Mouse (Mus musculus): Measurements from ENCODE around the gene Cybc1. TPM values are rescaled to one million over a fixed set of nuclear protein-coding genes. Genes with fewer than 3 reads are reported as not detected.

Gene Cybc1
- polyA plus RNA-seq, 1 experiment = 63.3 TPM

DNA sequence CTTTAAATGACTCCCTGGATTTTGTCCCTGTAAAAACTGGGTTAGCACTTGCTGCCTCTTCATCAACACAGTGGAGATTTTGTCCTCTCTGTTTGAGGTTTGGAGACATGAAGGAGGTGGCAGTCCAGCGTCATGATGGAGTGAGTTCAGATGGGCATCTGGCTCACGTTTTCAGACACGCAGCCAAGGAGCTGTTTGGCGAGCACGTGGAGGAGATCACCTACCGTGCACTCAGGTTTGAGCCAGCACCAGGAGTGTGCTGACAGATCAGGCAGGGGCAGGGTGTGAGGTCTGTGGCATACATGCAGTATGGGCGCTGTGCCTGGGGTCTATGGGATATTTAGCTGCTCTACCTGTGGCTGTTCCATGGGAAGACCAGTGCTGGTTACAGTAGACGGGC lies 21.1 kb upstream of the Cybc1 start:
- H3K36me3 ChIP-seq (ENCODE audit: control insufficient read depth, insufficient read depth, low read length) = peaks cover 68% of the 10 kb centered on the region
- no peak overlapping the region for H3K4me3 ChIP-seq (ENCODE audit: extremely low read depth, insufficient read depth, insufficient read length)
- no peak for TF ChIP-seq POLR2A (IDR thresholded peaks at IDR 0.05; ENCODE audit: low read depth, low read length)
- TF ChIP-seq CTCF (IDR thresholded peaks at IDR 0.05; ENCODE audit: extremely low read depth, insufficient read depth, insufficient read length, insufficient replicate concordance) = no peak
- H3K27me3 ChIP-seq (ENCODE audit: control insufficient read depth, insufficient read depth, low read length) = no peaks in the 10 kb centered on the region
- WGBS = 96% methylated on average over 8 of the region's 8 CpGs
- H3K4me1 ChIP-seq (ENCODE audit: control insufficient read depth, insufficient read depth, insufficient read length) = no peaks in the 10 kb centered on the region
- DNase-seq (ENCODE audit: low read depth in 1 of 2, low spot score in 2 of 2) = no peak
- H3K27ac ChIP-seq (ENCODE audit: insufficient read depth, low read length) = no peak overlapping the region

DNA sequence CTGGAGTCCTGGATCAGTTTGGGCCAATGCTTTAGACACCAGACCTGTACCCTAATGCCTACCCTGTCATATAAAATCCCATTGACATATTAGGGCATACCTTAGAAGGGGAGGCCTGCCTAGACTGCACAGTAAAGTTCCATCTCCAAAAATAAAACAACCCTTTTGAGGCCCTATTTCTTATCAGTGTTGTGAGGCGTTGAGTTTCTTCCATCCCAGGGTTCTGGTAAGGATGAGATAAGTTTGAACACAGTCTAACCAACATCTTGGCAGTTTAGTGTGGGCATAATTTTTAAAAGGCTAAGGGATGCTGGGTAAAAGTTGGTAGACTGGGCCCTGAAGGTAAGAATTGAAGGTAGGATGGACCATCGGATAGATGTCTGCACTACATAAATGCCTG lies 10.5 kb upstream of the Cybc1 start:
- H3K36me3 ChIP-seq (ENCODE audit: control insufficient read depth, insufficient read depth, low read length) = peaks cover 19% of the 10 kb centered on the region
- no peak for DNase-seq (ENCODE audit: low read depth in 1 of 2, low spot score in 2 of 2)
- H3K4me1 ChIP-seq (ENCODE audit: control insufficient read depth, insufficient read depth, insufficient read length) = peaks cover 9% of the 10 kb centered on the region; the same call in 1 of the 2 replicates
- WGBS = 87% methylated on average over 2 of the region's 2 CpGs
- H3K27me3 ChIP-seq (ENCODE audit: control insufficient read depth, insufficient read depth, low read length) = no peaks in the 10 kb centered on the region
- 0 out of 2 replicates have a peak overlapping the region, but pooled peaks have one; percentile 29 for H3K27ac ChIP-seq (ENCODE audit: insufficient read depth, low read length)
- no peak overlapping the region for H3K4me3 ChIP-seq (ENCODE audit: extremely low read depth, insufficient read depth, insufficient read length)
- TF ChIP-seq CTCF (IDR thresholded peaks at IDR 0.05; ENCODE audit: extremely low read depth, insufficient read depth, insufficient read length, insufficient replicate concordance) (no peak), POLR2A (IDR thresholded peaks at IDR 0.05; ENCODE audit: low read depth, low read length) (no peak)

DNA sequence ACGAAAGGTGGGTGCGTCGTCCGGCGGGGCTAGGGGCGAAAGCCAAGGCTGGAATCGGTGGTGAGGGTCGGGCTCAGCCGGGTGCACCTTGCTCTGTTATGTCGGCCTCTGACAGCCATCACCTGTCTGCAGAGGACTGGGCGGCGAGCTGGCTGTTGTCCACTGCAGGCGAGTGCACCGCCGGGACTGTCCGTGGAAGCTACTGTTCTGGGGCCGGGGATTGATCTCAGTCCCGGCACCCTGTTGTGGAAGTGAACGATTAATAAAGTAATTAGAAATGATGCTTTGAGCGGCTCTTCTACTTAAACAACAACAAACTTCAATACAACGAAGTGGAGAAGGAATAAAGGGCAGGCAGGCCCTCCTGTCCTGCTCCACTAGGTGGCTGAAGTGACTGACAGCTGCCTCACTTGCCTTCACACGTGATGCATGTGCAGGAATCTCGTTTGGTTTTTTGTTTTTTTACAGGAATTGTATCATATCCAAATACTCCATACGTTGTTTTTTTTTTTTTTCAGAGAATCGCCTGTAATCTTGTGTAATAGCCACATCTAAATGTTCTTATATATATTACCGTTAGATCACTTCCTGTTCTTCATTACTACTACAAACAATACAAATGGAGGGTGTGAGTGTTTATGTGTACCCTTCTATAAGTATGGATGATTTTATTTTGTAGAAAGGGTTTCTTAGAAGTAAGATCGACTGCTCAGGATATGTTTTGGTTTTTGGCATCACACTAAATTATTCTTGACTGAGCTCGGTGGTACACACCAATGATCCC lies 8.4 kb upstream of the Cybc1 start:
- peak in 1 of 2 experiments; percentile 31 for DNase-seq (ENCODE audit: low read depth in 1 of 2, low spot score in 2 of 2)
- WGBS = 2% methylated on average over 28 of the region's 28 CpGs
- peak; percentile 18; the same call in 1 of the 2 replicates for TF ChIP-seq CTCF (IDR thresholded peaks at IDR 0.05; ENCODE audit: extremely low read depth, insufficient read depth, insufficient read length, insufficient replicate concordance)
- no peak for TF ChIP-seq POLR2A (IDR thresholded peaks at IDR 0.05; ENCODE audit: low read depth, low read length)
- H3K27ac ChIP-seq (ENCODE audit: insufficient read depth, low read length) = peak overlapping the region; percentile 85
- peak overlapping the region; percentile 84 for H3K4me3 ChIP-seq (ENCODE audit: extremely low read depth, insufficient read depth, insufficient read length)
- peaks cover 10% of the 10 kb centered on the region for H3K36me3 ChIP-seq (ENCODE audit: control insufficient read depth, insufficient read depth, low read length)
- no peaks in the 10 kb centered on the region for H3K27me3 ChIP-seq (ENCODE audit: control insufficient read depth, insufficient read depth, low read length)
- peaks cover 9% of the 10 kb centered on the region; the same call in 1 of the 2 replicates for H3K4me1 ChIP-seq (ENCODE audit: control insufficient read depth, insufficient read depth, insufficient read length)

DNA sequence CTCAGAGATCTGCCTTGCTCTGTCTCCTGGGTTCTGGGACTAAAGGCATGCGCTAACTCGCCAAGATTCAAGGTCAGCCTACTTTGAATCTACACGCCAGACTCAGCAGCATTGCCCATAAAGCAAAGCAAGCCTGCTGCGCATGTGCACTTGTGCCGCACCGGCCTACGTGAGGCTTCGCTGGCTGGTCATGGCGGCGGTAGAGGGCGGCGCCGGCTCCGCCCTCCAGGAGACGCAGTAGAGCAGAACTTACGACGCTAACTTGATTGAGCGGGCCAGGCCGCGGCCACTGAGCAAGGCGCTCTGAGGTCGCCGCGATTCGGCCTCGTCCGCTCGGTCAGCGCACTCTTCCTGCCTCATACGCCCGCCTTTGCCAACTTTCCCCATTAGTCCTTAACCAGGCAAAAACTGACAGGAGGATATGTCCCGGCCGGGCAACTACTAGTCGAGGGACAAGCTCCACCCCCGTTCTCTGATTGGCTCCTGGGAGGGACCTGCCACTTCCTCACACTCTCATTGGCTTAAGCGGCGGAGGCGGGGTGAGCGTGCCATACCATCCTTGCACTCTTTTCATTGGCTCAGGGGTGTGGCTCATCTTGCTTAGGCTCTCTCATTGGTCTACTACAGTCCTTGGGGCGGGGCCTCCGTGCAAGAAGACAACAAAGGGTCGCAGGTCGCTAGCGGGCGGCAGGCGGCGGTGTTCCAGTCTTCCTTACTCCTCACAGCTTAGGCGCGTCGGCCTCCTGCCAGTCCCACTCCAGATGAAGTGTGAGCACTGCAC lies 7.6 kb upstream of the Cybc1 start, which contains the start of gene Narf:
Narf (plus strand) TSS at position 690 of the 781 bp plus-strand sequence.
- peak; percentile 49; the same call in 1 of the 2 replicates for TF ChIP-seq CTCF (IDR thresholded peaks at IDR 0.05; ENCODE audit: extremely low read depth, insufficient read depth, insufficient read length, insufficient replicate concordance)
- peak; percentile 81 for TF ChIP-seq POLR2A (IDR thresholded peaks at IDR 0.05; ENCODE audit: low read depth, low read length)
- H3K27ac ChIP-seq (ENCODE audit: insufficient read depth, low read length) = peak within 1 kb of the TSS; percentile 98
- H3K4me1 ChIP-seq (ENCODE audit: control insufficient read depth, insufficient read depth, insufficient read length) = peaks cover 9% of the 10 kb centered on the region; the same call in 1 of the 2 replicates
- peak; percentile 98 to 99 for DNase-seq (ENCODE audit: low read depth in 1 of 2, low spot score in 2 of 2)
- under 1% methylated on average over 50 of the region's 50 CpGs for WGBS
- peaks cover 6% of the 10 kb centered on the region for H3K36me3 ChIP-seq (ENCODE audit: control insufficient read depth, insufficient read depth, low read length)
- H3K27me3 ChIP-seq (ENCODE audit: control insufficient read depth, insufficient read depth, low read length) = no peaks in the 10 kb centered on the region
- peak within 1 kb of the TSS; percentile 84 for H3K4me3 ChIP-seq (ENCODE audit: extremely low read depth, insufficient read depth, insufficient read length)

DNA sequence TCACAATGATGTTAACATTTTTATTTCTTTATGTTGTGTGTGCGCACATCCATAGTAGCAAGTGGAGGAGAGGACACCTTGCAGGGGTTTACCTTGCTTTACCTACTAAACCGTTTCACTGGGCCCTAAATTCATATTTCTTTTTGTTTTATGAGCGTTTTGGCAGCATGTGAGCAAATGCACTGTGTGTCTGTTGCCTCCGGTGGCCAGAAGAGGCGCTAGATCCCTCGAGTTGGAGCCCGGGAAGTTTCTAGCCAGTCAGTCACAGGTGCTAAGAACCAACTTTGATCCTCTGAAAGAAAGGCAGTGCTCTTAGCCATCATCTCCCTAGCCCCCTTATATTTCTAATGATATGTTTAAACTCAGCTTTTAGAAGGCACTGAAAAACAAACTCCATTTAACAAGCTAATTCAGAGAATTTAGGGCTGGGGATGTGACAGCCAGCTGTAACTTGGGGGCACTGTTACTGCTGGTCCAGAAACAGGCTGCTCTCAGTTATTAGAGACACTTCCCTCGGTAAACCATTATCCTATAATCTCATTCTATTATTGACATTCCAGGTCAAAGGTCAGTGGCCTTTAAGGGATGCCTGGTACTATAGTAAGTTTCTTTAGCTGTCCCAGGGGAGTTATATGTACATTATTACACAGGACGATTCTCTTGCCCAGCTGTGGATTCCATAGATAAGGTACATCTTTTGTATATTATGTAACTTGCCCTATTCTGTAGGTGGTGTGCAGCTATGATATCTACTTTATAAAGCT lies 6.5 kb upstream of the Cybc1 start:
- no peak overlapping the region for H3K27ac ChIP-seq (ENCODE audit: insufficient read depth, low read length)
- TF ChIP-seq POLR2A (IDR thresholded peaks at IDR 0.05; ENCODE audit: low read depth, low read length) (no peak), CTCF (IDR thresholded peaks at IDR 0.05; ENCODE audit: extremely low read depth, insufficient read depth, insufficient read length, insufficient replicate concordance) (peak; percentile 43; the same call in 1 of the 2 replicates)
- H3K27me3 ChIP-seq (ENCODE audit: control insufficient read depth, insufficient read depth, low read length) = no peaks in the 10 kb centered on the region
- peaks cover 9% of the 10 kb centered on the region; the same call in 1 of the 2 replicates for H3K4me1 ChIP-seq (ENCODE audit: control insufficient read depth, insufficient read depth, insufficient read length)
- 26% methylated on average over 9 of the region's 9 CpGs for WGBS
- H3K4me3 ChIP-seq (ENCODE audit: extremely low read depth, insufficient read depth, insufficient read length) = no peak overlapping the region
- H3K36me3 ChIP-seq (ENCODE audit: control insufficient read depth, insufficient read depth, low read length) = peaks cover 4% of the 10 kb centered on the region
- DNase-seq (ENCODE audit: low read depth in 1 of 2, low spot score in 2 of 2) = peak in 1 of 2 experiments; percentile 65

DNA sequence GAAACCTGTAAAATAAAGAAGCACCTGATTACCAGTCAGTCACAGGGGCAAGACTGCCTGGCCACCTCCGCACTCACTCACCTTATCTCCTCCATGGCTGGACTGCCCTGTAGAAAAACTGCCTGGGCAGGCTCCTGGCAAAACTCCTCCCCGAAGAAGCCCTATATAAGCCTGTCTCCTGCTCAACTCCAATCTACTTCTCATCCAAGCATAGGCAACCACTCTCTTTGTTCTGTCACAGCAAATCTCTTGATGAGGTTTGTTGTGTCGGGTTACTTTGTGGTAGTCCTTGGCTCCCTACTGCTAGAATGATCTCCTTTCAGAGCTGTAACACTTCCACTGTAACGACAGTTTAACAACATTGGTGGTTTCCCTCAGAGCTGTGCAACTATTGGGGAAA lies 3.6 kb upstream of the Cybc1 start:
- H3K4me1 ChIP-seq (ENCODE audit: control insufficient read depth, insufficient read depth, insufficient read length) = peaks cover 14% of the 10 kb centered on the region
- H3K27me3 ChIP-seq (ENCODE audit: control insufficient read depth, insufficient read depth, low read length) = no peaks in the 10 kb centered on the region
- 67% methylated on average over 4 of the region's 4 CpGs for WGBS
- H3K4me3 ChIP-seq (ENCODE audit: extremely low read depth, insufficient read depth, insufficient read length) = no peak overlapping the region
- H3K27ac ChIP-seq (ENCODE audit: insufficient read depth, low read length) = no peak overlapping the region
- DNase-seq (ENCODE audit: low read depth in 1 of 2, low spot score in 2 of 2) = no peak
- H3K36me3 ChIP-seq (ENCODE audit: control insufficient read depth, insufficient read depth, low read length) = no peaks in the 10 kb centered on the region
- TF ChIP-seq POLR2A (IDR thresholded peaks at IDR 0.05; ENCODE audit: low read depth, low read length) (no peak), CTCF (IDR thresholded peaks at IDR 0.05; ENCODE audit: extremely low read depth, insufficient read depth, insufficient read length, insufficient replicate concordance) (no peak)

Data from spleen, adult 2 months (tissue).